Mouse (Mus musculus) limb, embryonic 15.5 days (tissue): ENCODE measurements around the gene Borcs8. TPM values are rescaled to one million over a fixed set of nuclear protein-coding genes. Genes with fewer than 3 reads are reported as not detected.

Experiments
- ATAC-seq: fragments of 200-750 bp; cut with Nextera tagmentation; 2 replicates; pipeline ENCODE4 v1.8.0; 2017; ENCODE audit warnings: low read depth, moderate TSS enrichment; ENCODE audit not compliant: insufficient number of reproducible peaks, low FRiP score, low TSS enrichment
- H3K27ac ChIP-seq: fragments of 300-500 bp; sonication (generic); 2 replicates; pipeline ENCODE4 v1.5.1; 2015; ENCODE audit warnings: moderate library complexity, mild to moderate bottlenecking, inconsistent platforms
- H3K27me3 ChIP-seq: fragments of 300-500 bp; sonication (generic); 2 replicates; pipeline ENCODE4 v1.6.1; 2015; ENCODE audit warnings: inconsistent platforms
- H3K36me3 ChIP-seq: fragments of 300-500 bp; sonication (generic); 2 replicates; pipeline ENCODE4 v1.6.1; 2015; ENCODE audit warnings: inconsistent platforms
- H3K4me1 ChIP-seq: fragments of 300-500 bp; sonication (generic); 2 replicates; pipeline ENCODE4 v1.6.1; 2015; ENCODE audit warnings: inconsistent platforms
- H3K4me2 ChIP-seq: fragments of 300-500 bp; sonication (generic); 2 replicates; pipeline ENCODE4 v1.6.1; 2015; ENCODE audit warnings: mild to moderate bottlenecking, inconsistent platforms
- H3K4me3 ChIP-seq: fragments of 300-500 bp; sonication (generic); 2 replicates; pipeline ENCODE4 v1.5.1; 2015; ENCODE audit warnings: mild to moderate bottlenecking, inconsistent platforms
- H3K9ac ChIP-seq: fragments of 300-500 bp; sonication (generic); 2 replicates; pipeline ENCODE4 v1.6.1; 2015; ENCODE audit warnings: inconsistent platforms
- H3K9me3 ChIP-seq: fragments of 300-500 bp; sonication (generic); 2 replicates; pipeline ENCODE4 v1.6.1; 2016; ENCODE audit warnings: inconsistent platforms
- WGBS: fragments of 180-500 bp; shearing (Covaris S2); methylation state at CpG from one replicate; pipeline ENCODE4 v1.1.7; 2015; 5-methylcytosine and 5-hydroxymethylcytosine counted together
- polyA plus RNA-seq: library from polyadenylated mRNA; unstranded; fragments of >200 nt; fragmentation: Nextera tagmentation; extraction: Ambion mirVana; gene quantifications from 2 replicates; pipeline ENCODE4 v1.2.1, GENCODE M21; 2015

Gene Borcs8
- polyA plus RNA-seq, 1 experiment from 2014 or later: 55.2 TPM

- WGBS: 15% methylated on average over 17 of the region's 17 CpGs
- Histone ChIP-seq H3K4me2 (no peak overlapping the region), H3K4me1 (peaks cover 6% of the 10 kb centered on the region), H3K9ac (no peak overlapping the region), H3K36me3 (no peaks in the 10 kb centered on the region), H3K4me3 (no peak overlapping the region), H3K9me3 (no peaks in the 10 kb centered on the region), H3K27ac (no peak overlapping the region), H3K27me3 (peaks cover 74% of the 10 kb centered on the region)
- ATAC-seq: no peak
Measured at GRCm38 (mm10) chr8:70118726-70119700, 20.3 kb upstream of the Borcs8 start.

GRCm38 (mm10) chr8:70120667-70121066, 18.6 kb upstream of the Borcs8 start, which contains the start of gene Ncan:
Gene Ncan (minus strand): TSS chr8:70120873.
- no peak within 1 kb of the TSS for H3K27ac ChIP-seq
- ATAC-seq: peak; percentile 42; the same call in 1 of the 2 replicates
- peaks cover 6% of the 10 kb centered on the region for H3K4me1 ChIP-seq
- no peaks in the 10 kb centered on the region for H3K36me3 ChIP-seq
- 1% methylated on average over 19 of the region's 19 CpGs for WGBS
- peaks cover 57% of the 10 kb centered on the region for H3K27me3 ChIP-seq
- H3K9me3 ChIP-seq: no peaks in the 10 kb centered on the region
- H3K4me3 ChIP-seq: peak within 1 kb of the TSS; percentile 7; the same call in 1 of the 2 replicates
- peak within 1 kb of the TSS; percentile 37 for H3K4me2 ChIP-seq
- no peak within 1 kb of the TSS for H3K9ac ChIP-seq

GRCm38 (mm10) chr8:70122863-70123262, 16.4 kb upstream of the Borcs8 start:
- H3K9ac ChIP-seq: no peak overlapping the region
- H3K4me3 ChIP-seq: no peak overlapping the region
- peaks cover 36% of the 10 kb centered on the region for H3K27me3 ChIP-seq
- ATAC-seq: no peak
- H3K4me2 ChIP-seq: no peak overlapping the region
- H3K4me1 ChIP-seq: peaks cover 6% of the 10 kb centered on the region
- WGBS: 57% methylated on average over 2 of the region's 2 CpGs
- H3K27ac ChIP-seq: no peak overlapping the region
- H3K36me3 ChIP-seq: no peaks in the 10 kb centered on the region
- H3K9me3 ChIP-seq: no peaks in the 10 kb centered on the region

DNA sequence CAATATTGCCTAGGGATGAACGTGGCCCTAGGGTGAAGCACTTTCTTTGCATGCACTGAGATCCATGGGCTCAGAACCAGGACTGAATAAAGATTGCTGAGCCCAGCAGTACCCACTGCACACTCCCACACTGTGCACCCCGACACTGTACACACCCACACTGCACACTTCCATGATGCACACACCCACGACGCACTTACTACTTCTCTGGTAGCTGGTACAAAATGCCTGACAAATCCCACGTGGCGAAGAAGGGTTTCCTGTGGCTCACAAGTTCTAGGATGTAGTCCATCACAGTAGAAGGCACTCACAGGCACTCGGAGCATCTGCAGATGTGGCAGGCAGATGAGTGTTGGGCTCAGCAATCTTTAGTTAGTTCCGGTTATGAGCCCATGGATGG, 14.3 kb upstream of the Borcs8 start:
- peaks cover 15% of the 10 kb centered on the region for H3K27me3 ChIP-seq
- ATAC-seq: no peak
- no peak overlapping the region for H3K9ac ChIP-seq
- peaks cover 11% of the 10 kb centered on the region for H3K4me1 ChIP-seq
- no peak overlapping the region for H3K4me2 ChIP-seq
- H3K36me3 ChIP-seq: no peaks in the 10 kb centered on the region
- no peaks in the 10 kb centered on the region for H3K9me3 ChIP-seq
- H3K27ac ChIP-seq: no peak overlapping the region
- H3K4me3 ChIP-seq: no peak overlapping the region
- 62% methylated on average over 8 of the region's 8 CpGs for WGBS

DNA sequence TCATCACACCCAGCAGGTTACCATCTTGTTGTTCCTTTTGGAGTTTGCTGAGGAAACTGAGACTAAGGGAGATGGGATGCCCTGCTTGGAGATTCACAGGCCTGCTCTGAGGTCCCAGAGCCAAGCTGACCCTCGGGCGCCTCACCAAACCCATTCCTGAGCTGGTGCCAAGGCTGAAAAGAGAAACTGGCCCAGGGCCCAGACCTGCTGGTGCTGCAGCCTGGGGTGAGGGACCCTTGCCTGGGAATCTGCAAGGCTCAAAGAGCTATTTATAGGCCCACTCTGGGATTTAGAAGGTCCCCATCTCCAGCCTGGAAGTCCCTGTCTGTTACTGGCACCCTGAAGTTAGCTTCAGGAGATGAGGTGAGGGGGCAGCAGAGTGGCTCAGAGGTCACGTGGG, 10.9 kb upstream of the Borcs8 start:
- Histone ChIP-seq H3K27me3 (no peaks in the 10 kb centered on the region), H3K4me2 (no peak overlapping the region), H3K27ac (no peak overlapping the region), H3K4me3 (no peak overlapping the region), H3K4me1 (peaks cover 22% of the 10 kb centered on the region), H3K9me3 (no peaks in the 10 kb centered on the region), H3K9ac (0 out of 2 replicates have a peak overlapping the region, but pooled peaks have one; percentile 8), H3K36me3 (peaks cover 13% of the 10 kb centered on the region)
- no peak for ATAC-seq
- 72% methylated on average over 3 of the region's 3 CpGs for WGBS

GRCm38 (mm10) chr8:70129309-70129952, 9.9 kb upstream of the Borcs8 start:
- H3K4me3 ChIP-seq: no peak overlapping the region
- no peaks in the 10 kb centered on the region for H3K9me3 ChIP-seq
- peaks cover 22% of the 10 kb centered on the region for H3K36me3 ChIP-seq
- H3K4me1 ChIP-seq: peaks cover 22% of the 10 kb centered on the region
- H3K27me3 ChIP-seq: no peaks in the 10 kb centered on the region
- no peak overlapping the region for H3K9ac ChIP-seq
- 64% methylated on average over 9 of the region's 9 CpGs for WGBS
- peak overlapping the region; percentile 38; the same call in 1 of the 2 replicates for H3K27ac ChIP-seq
- no peak for ATAC-seq
- H3K4me2 ChIP-seq: no peak overlapping the region

- peaks cover 29% of the 10 kb centered on the region for H3K36me3 ChIP-seq
- H3K4me3 ChIP-seq: no peak overlapping the region
- no peak overlapping the region for H3K4me2 ChIP-seq
- H3K9me3 ChIP-seq: no peaks in the 10 kb centered on the region
- H3K27me3 ChIP-seq: no peaks in the 10 kb centered on the region
- peaks cover 22% of the 10 kb centered on the region for H3K4me1 ChIP-seq
- H3K27ac ChIP-seq: 0 out of 2 replicates have a peak overlapping the region, but pooled peaks have one; percentile 38
- no peak overlapping the region for H3K9ac ChIP-seq
- ATAC-seq: no peak
- 84% methylated on average over 3 of the region's 3 CpGs for WGBS
Measured at GRCm38 (mm10) chr8:70130066-70130465, 9.2 kb upstream of the Borcs8 start.

DNA sequence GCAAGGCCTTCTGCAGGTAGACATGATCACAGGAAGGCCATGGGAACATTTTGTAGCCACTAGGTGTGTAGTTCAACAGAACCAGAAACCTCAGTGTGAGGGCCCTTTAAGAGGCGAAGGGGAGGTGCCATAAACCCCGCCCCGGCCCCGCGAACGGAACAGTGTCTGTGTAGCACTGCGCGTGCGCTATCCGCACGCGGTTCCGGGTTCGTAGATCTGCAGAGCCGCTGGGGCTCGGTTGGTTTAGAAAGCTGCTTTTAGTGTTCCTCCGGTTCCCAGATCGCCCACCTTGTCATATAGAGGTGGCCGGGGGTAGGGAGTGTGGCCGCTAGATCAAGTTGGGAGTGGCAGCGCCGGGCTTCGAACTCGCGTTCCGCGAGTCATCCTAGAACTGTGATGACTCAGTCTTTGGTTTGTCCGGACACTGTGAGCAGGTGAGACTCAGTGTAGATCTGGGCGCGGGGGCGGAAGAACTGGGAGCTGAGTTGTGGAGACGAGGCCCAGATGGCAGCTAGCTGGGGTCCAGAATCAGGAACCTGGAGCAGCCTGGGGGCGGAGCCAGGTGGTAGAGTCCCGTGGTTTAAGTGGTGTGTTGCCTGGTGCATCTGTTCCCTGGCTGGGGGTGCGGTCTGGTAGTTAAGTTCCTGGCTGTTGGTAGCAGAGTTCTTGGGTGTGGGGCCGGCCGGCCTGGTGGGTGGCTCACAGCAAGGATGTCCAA, 8.0 kb upstream of the Borcs8 start, which contains the start of gene Nr2c2ap:
Nr2c2ap (plus strand) TSS at position 168 of the 718 bp plus-strand sequence.
- peaks cover 22% of the 10 kb centered on the region for H3K4me1 ChIP-seq
- ATAC-seq: peak; percentile 69; the same call in 1 of the 2 replicates
- H3K27me3 ChIP-seq: no peaks in the 10 kb centered on the region
- H3K36me3 ChIP-seq: peaks cover 41% of the 10 kb centered on the region
- no peaks in the 10 kb centered on the region for H3K9me3 ChIP-seq
- WGBS: 3% methylated on average over 37 of the region's 37 CpGs
- H3K9ac ChIP-seq: peak within 1 kb of the TSS; percentile 62
- H3K4me3 ChIP-seq: peak within 1 kb of the TSS; percentile 78
- H3K27ac ChIP-seq: 0 out of 2 replicates have a peak within 1 kb of the TSS, but pooled peaks have one; percentile 43
- H3K4me2 ChIP-seq: peak within 1 kb of the TSS; percentile 76

DNA sequence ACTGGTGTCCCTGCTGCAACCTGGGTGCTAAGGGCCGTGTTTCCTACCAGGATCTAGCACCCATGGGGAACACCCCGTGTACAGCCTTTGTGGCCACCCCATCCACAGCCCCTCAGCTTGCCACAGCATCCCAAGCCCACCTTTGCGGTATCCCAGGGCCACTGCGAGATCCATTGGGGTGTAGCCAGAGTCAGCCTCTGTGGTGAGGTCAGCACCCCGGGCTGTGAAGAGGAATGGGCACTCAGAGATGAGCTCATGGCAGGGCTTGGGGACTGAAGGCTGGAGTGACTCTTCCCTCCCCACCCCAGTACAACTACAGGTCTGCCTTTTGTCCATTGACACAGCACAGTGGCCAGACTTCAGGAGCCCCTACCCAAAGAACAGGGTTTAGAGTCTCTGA, 5.2 kb upstream of the Borcs8 start:
- H3K9me3 ChIP-seq: no peaks in the 10 kb centered on the region
- H3K36me3 ChIP-seq: peaks cover 46% of the 10 kb centered on the region
- no peak overlapping the region for H3K4me3 ChIP-seq
- no peak for ATAC-seq
- H3K9ac ChIP-seq: no peak overlapping the region
- H3K27me3 ChIP-seq: no peaks in the 10 kb centered on the region
- 91% methylated on average over 5 of the region's 5 CpGs for WGBS
- no peak overlapping the region for H3K4me2 ChIP-seq
- no peak overlapping the region for H3K27ac ChIP-seq
- peaks cover 25% of the 10 kb centered on the region for H3K4me1 ChIP-seq

- Histone ChIP-seq H3K36me3 (peaks cover 46% of the 10 kb centered on the region), H3K9me3 (no peaks in the 10 kb centered on the region), H3K4me1 (peaks cover 26% of the 10 kb centered on the region), H3K4me3 (no peak overlapping the region), H3K27ac (no peak overlapping the region), H3K27me3 (no peaks in the 10 kb centered on the region), H3K9ac (no peak overlapping the region), H3K4me2 (no peak overlapping the region)
- no peak for ATAC-seq
- 91% methylated on average over 9 of the region's 9 CpGs for WGBS
Measured at GRCm38 (mm10) chr8:70134931-70135330, 4.4 kb upstream of the Borcs8 start.

DNA sequence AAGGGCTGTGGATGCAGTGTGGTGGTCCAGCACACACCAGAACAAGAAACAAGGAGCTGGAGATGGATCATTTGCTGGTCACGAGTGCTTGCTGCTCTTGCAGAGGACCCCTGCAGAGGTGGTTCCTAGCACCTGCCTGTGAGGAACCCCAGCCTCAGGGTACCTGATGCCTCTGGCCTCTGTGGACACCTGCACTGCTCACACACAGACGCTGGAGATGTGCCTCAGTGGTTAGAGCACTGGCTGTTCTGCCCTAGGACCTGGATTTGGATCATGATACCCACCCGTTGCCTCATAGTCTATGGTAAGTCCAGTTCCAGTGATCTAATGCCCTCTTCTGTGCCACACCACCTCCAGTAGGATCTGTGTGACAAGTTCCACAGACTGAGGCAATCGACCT, 2.7 kb upstream of the Borcs8 start:
- Histone ChIP-seq H3K9ac (no peak overlapping the region), H3K27me3 (no peaks in the 10 kb centered on the region), H3K4me1 (peaks cover 30% of the 10 kb centered on the region), H3K9me3 (no peaks in the 10 kb centered on the region), H3K27ac (no peak overlapping the region), H3K4me3 (no peak overlapping the region), H3K36me3 (peaks cover 46% of the 10 kb centered on the region), H3K4me2 (no peak overlapping the region)
- 80% methylated on average over 4 of the region's 4 CpGs for WGBS
- ATAC-seq: no peak
